Mouse (Mus musculus): ENCODE data around the gene Tmco1. TPM values are rescaled to one million over a fixed set of nuclear protein-coding genes. Genes with fewer than 3 reads are reported as not detected.

The Tmco1 gene
- polyA plus RNA-seq, 1 experiment from 2014 or later, result 63.5 TPM

DNA sequence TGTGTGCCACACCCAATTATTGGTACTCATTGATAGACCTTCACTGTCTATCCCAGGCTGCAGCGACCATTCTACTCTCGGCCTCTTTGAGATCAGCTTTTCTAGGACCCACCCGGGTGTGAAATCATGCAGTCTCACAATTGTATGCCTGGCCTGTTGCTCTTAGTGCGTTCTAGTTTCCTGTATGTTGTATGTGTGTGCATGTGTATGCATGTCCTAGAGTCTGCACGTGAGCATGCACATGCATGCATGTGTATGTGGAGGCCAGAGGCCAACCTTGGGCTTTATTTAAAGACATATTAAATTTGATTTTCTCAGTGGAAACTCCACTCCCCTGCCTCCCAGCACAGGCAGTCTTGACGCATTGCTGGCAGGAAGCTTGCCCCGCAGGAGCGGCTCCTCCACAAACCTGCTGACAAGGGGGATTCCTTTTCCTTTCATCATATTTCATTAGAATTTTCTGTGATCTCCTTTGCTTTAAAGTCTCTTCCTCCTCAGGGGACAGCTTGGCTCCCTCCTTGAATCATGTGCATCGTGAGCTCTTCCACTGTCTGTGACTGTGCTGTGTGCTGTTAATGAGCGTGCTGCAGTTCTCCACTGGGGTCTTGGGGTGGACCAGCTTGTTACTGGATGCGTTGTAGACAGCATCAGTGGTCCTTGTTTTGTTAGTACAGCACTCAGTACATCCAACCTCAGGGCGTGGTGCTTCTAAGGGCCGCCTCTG, 12.3 kb upstream of the Tmco1 start:
- no peaks in the 10 kb centered on the region for H3K9me3 ChIP-seq
- 59% methylated on average over 13 of the region's 13 CpGs for WGBS
- no peak overlapping the region for H3K4me2 ChIP-seq
- H3K9ac ChIP-seq (replicated peaks), result no peak overlapping the region
- H3K27me3 ChIP-seq, result no peaks in the 10 kb centered on the region
- peaks cover 7% of the 10 kb centered on the region; the same call in 1 of the 2 replicates for H3K4me1 ChIP-seq (replicated peaks)
- H3K4me3 ChIP-seq (replicated peaks), result no peak overlapping the region
- no peak for ATAC-seq (ENCODE audit: insufficient number of reproducible peaks, insufficient read depth, low FRiP score, low TSS enrichment, low read depth)
- no peak overlapping the region for H3K27ac ChIP-seq
- no peaks in the 10 kb centered on the region for H3K36me3 ChIP-seq

DNA sequence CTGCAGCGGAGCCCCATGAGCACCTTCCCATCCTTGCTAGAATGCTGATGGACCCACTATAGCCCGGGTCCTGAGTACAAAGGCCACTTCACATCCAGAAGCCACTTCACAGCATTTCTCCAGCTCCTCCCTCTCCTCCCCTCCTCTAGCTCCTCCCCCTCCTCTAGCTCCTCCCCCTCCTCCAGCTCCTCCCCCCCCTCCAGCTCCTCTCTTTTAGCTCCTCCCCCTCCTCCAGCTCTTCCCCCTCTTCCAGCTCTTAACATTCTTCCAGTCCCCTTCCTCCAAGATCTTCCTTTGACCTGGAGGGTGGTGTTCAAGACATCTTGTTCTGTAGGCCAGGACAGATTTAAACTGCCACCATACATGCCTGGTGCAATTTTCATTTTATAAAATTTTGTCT, 8.1 kb upstream of the Tmco1 start:
- no peak for ATAC-seq (ENCODE audit: insufficient number of reproducible peaks, insufficient read depth, low FRiP score, low TSS enrichment, low read depth)
- Histone ChIP-seq H3K4me3 (replicated peaks) (no peak overlapping the region), H3K27me3 (no peaks in the 10 kb centered on the region), H3K4me2 (no peak overlapping the region), H3K9ac (replicated peaks) (no peak overlapping the region), H3K36me3 (no peaks in the 10 kb centered on the region), H3K9me3 (no peaks in the 10 kb centered on the region), H3K4me1 (replicated peaks) (no peaks in the 10 kb centered on the region), H3K27ac (no peak overlapping the region)
- 70% methylated on average over 2 of the region's 2 CpGs for WGBS

DNA sequence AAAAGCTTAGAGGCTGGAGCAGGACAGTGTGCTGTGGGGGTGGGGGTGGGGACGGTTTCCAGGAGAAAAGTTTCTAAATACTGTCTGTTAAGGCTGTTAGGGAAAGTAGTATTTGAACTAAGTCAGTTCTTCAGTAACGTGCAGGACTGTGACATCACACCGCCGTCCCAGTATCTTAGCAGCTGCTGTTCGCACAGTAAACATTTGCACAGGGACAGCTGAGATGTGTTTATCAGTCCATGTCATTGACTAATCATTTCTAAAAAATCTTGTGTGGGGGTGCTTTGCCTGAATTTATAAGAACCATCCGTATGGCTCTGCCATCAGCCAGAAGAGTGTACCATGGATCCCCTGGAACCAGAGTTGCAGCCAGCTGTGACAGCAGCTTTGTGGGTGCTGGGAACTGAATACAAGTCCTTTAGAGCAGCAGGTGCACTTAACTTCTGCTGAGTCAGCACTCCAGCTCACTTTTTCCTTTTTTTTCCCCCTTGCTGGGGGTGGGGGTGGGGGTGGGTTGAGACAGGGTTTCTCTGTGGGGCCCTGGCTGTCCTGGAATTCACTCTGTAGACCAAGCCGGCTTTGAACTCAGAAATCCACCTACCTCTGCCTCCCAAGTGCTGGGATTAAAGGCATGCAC, 2.6 kb upstream of the Tmco1 start:
- no peaks in the 10 kb centered on the region for H3K9me3 ChIP-seq
- no peak for ATAC-seq (ENCODE audit: insufficient number of reproducible peaks, insufficient read depth, low FRiP score, low TSS enrichment, low read depth)
- WGBS, result 76% methylated on average over 7 of the region's 7 CpGs
- H3K9ac ChIP-seq (replicated peaks), result no peak overlapping the region
- H3K27me3 ChIP-seq, result no peaks in the 10 kb centered on the region
- peaks cover 3% of the 10 kb centered on the region for H3K36me3 ChIP-seq
- no peak overlapping the region for H3K4me2 ChIP-seq
- peaks cover 7% of the 10 kb centered on the region for H3K4me1 ChIP-seq (replicated peaks)
- no peak overlapping the region for H3K4me3 ChIP-seq (replicated peaks)
- H3K27ac ChIP-seq, result no peak overlapping the region

- Histone ChIP-seq H3K4me3 (replicated peaks) (no peak overlapping the region), H3K27me3 (no peaks in the 10 kb centered on the region), H3K4me1 (replicated peaks) (peaks cover 7% of the 10 kb centered on the region), H3K9ac (replicated peaks) (no peak overlapping the region), H3K36me3 (peaks cover 10% of the 10 kb centered on the region), H3K9me3 (no peaks in the 10 kb centered on the region), H3K27ac (no peak overlapping the region), H3K4me2 (no peak overlapping the region)
- no peak for ATAC-seq (ENCODE audit: insufficient number of reproducible peaks, insufficient read depth, low FRiP score, low TSS enrichment, low read depth)
- 76% methylated on average over 5 of the region's 5 CpGs for WGBS
Observed at GRCm38 (mm10) chr1:167306451-167307240, 1.5 kb upstream of the Tmco1 start.

- Histone ChIP-seq H3K27ac (no peak overlapping the region), H3K9ac (replicated peaks) (no peak overlapping the region), H3K4me3 (replicated peaks) (peak overlapping the region; percentile 67), H3K4me2 (peak overlapping the region; percentile 73), H3K36me3 (peaks cover 18% of the 10 kb centered on the region), H3K4me1 (replicated peaks) (peaks cover 7% of the 10 kb centered on the region), H3K9me3 (no peaks in the 10 kb centered on the region), H3K27me3 (no peaks in the 10 kb centered on the region)
- no peak for ATAC-seq (ENCODE audit: insufficient number of reproducible peaks, insufficient read depth, low FRiP score, low TSS enrichment, low read depth)
- 68% methylated on average over 11 of the region's 11 CpGs for whole genome bisulfite sequencing
Observed at GRCm38 (mm10) chr1:167307674-167308073, 504 bp upstream of the Tmco1 start.

GRCm38 (mm10) chr1:167312367-167312766, 4.2 kb downstream of the Tmco1 start:
- Histone ChIP-seq H3K4me3 (replicated peaks) (no peak overlapping the region), H3K4me2 (no peak overlapping the region), H3K9ac (replicated peaks) (no peak overlapping the region), H3K27ac (no peak overlapping the region), H3K27me3 (no peaks in the 10 kb centered on the region), H3K4me1 (replicated peaks) (peaks cover 7% of the 10 kb centered on the region), H3K36me3 (peaks cover 42% of the 10 kb centered on the region), H3K9me3 (no peaks in the 10 kb centered on the region)
- no peak for ATAC-seq (ENCODE audit: insufficient number of reproducible peaks, insufficient read depth, low FRiP score, low TSS enrichment, low read depth)

- WGBS, result 85% methylated on average over 4 of the region's 4 CpGs
- Histone ChIP-seq H3K9me3 (no peaks in the 10 kb centered on the region), H3K4me2 (no peak overlapping the region)
Observed at GRCm38 (mm10) chr1:167313220-167313619, 5.0 kb downstream of the Tmco1 start.

DNA sequence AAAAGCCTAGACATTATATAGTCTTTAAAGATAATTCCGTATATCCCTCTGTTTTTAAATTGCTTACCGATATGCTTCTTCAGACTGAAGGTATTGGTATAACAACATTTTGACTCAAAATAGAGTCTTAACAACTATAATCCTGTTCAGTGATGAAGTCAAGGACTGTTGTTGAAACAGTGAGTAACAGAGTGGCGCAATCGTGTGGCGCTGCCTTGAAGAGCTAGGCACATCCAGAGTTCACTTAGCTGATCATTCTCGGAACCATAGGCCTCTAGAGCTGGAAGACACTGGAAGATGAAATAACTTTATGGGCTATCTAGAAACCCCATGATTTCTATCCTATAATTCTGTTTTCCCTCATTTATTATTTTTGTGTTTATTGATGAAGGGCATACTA, 13.5 kb downstream of the Tmco1 start:
- H3K9me3 ChIP-seq, result no peaks in the 10 kb centered on the region
- WGBS, result 96% methylated on average over 6 of the region's 6 CpGs
- H3K36me3 ChIP-seq, result peaks cover 88% of the 10 kb centered on the region
- H3K27me3 ChIP-seq, result no peaks in the 10 kb centered on the region
- no peaks in the 10 kb centered on the region for H3K4me1 ChIP-seq (replicated peaks)
- no peak overlapping the region for H3K9ac ChIP-seq (replicated peaks)
- no peak overlapping the region for H3K4me2 ChIP-seq
- no peak overlapping the region for H3K27ac ChIP-seq
- H3K4me3 ChIP-seq (replicated peaks), result no peak overlapping the region
- ATAC-seq (ENCODE audit: insufficient number of reproducible peaks, insufficient read depth, low FRiP score, low TSS enrichment, low read depth), result no peak

More at GRCm38 (mm10) chr1:167313220-167313619, 5.0 kb downstream of the Tmco1 start:
- peaks cover 49% of the 10 kb centered on the region for H3K36me3 ChIP-seq
- no peaks in the 10 kb centered on the region for H3K27me3 ChIP-seq
- H3K4me3 ChIP-seq (replicated peaks), result no peak overlapping the region
- H3K9ac ChIP-seq (replicated peaks), result no peak overlapping the region
- ATAC-seq (ENCODE audit: insufficient number of reproducible peaks, insufficient read depth, low FRiP score, low TSS enrichment, low read depth), result no peak
- H3K4me1 ChIP-seq (replicated peaks), result peaks cover 7% of the 10 kb centered on the region
- no peak overlapping the region for H3K27ac ChIP-seq

DNA sequence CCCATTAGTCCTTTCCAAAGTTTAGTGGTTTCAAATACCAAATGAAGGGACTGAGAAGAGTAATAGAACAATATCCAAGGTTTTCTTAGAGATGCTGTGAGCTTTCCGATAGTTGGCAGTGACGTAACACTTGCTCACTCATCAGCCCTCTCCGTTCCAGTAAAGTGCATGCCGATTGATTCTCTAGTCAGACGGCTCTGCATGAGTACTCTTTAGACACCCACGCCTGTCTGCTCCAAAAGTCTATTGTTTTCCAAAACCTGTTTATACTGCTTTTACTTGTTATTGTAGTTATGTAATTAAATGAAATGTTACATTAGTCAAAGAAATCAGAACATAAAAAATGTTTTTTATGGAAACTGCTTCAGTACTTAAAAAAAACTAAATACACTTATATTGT, 20.6 kb downstream of the Tmco1 start:
- Histone ChIP-seq H3K27ac (no peak overlapping the region), H3K4me2 (no peak overlapping the region), H3K4me1 (replicated peaks) (no peaks in the 10 kb centered on the region), H3K9ac (replicated peaks) (no peak overlapping the region), H3K9me3 (no peaks in the 10 kb centered on the region), H3K27me3 (no peaks in the 10 kb centered on the region), H3K4me3 (replicated peaks) (no peak overlapping the region), H3K36me3 (peaks cover 76% of the 10 kb centered on the region)
- WGBS, result 92% methylated on average over 6 of the region's 6 CpGs
- no peak for ATAC-seq (ENCODE audit: insufficient number of reproducible peaks, insufficient read depth, low FRiP score, low TSS enrichment, low read depth)

GRCm38 (mm10) chr1:167331106-167331505, 22.9 kb downstream of the Tmco1 start:
- no peaks in the 10 kb centered on the region for H3K4me1 ChIP-seq (replicated peaks)
- no peaks in the 10 kb centered on the region for H3K9me3 ChIP-seq
- H3K9ac ChIP-seq (replicated peaks), result no peak overlapping the region
- no peak overlapping the region for H3K4me3 ChIP-seq (replicated peaks)
- H3K27ac ChIP-seq, result no peak overlapping the region
- WGBS, result 90% methylated on average over 8 of the region's 8 CpGs
- ATAC-seq (ENCODE audit: insufficient number of reproducible peaks, insufficient read depth, low FRiP score, low TSS enrichment, low read depth), result no peak
- H3K36me3 ChIP-seq, result peaks cover 62% of the 10 kb centered on the region
- H3K4me2 ChIP-seq, result no peak overlapping the region
- no peaks in the 10 kb centered on the region for H3K27me3 ChIP-seq

DNA sequence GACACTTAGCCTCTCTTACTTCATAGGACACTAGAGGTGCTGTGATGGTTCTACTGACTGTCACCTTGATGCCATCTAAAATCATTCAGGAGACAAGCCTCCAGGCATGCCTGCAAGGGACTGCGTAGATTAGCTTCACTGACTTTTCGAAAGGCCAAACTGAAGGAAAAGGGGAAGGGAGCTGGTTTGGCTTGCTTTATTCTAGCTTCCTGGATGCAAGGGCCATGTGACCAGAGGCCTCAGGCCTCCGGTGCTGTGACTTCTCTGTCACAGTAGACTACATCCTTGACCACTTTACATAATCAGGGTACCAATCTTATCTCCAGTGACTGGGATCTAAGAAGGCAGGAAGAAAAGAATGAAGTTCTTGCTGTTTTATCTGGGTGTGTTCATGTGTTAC, 28.2 kb downstream of the Tmco1 start:
- peaks cover 15% of the 10 kb centered on the region for H3K27me3 ChIP-seq
- H3K9me3 ChIP-seq, result no peaks in the 10 kb centered on the region
- no peak for ATAC-seq (ENCODE audit: insufficient number of reproducible peaks, insufficient read depth, low FRiP score, low TSS enrichment, low read depth)
- H3K9ac ChIP-seq (replicated peaks), result no peak overlapping the region
- peaks cover 24% of the 10 kb centered on the region for H3K36me3 ChIP-seq
- H3K4me3 ChIP-seq (replicated peaks), result no peak overlapping the region
- no peak overlapping the region for H3K4me2 ChIP-seq
- H3K4me1 ChIP-seq (replicated peaks), result no peaks in the 10 kb centered on the region
- H3K27ac ChIP-seq, result no peak overlapping the region
- 88% methylated on average over 3 of the region's 3 CpGs for WGBS
